In genomic region chr7:132287340-132287664, GRCm38 (mm10) we compare ENCODE assay signal across 10 mouse cellular contexts. TPM values are rescaled to one million over a fixed set of nuclear protein-coding genes. Genes with fewer than 3 reads are reported as not detected.
A peak's percentile ranks its signal among the peaks of the same experiment; 100 is the strongest.
DNase-seq lines count a peak whose midpoint lies in the region; ATAC-seq and TF ChIP-seq lines count a peak whose summit lies in the region.
"Had no signal": no experiment of that assay in that cellular context is flagged by ENCODE, and none has a peak within 500 bp of the region (broad histone marks: within the 10 kb centered on the region; RNA-seq: fewer than 3 reads in every experiment).

No protein-coding gene starts in this region.

- H3K9me3 ChIP-seq in kidney, embryonic 14.5 days (ENCODE audit: control insufficient read depth, low read length) = no peaks in the 10 kb centered on the region
- H3K9me3 ChIP-seq in hindbrain, postnatal 0 days (ENCODE audit: low read length) = no peaks in the 10 kb centered on the region
- H3K9me3 ChIP-seq in stomach, embryonic 15.5 days = no peaks in the 10 kb centered on the region

- H3K9ac ChIP-seq in kidney, embryonic 14.5 days (ENCODE audit: low read depth, low read length) = no peak overlapping the region
- H3K9ac ChIP-seq in hindbrain, postnatal 0 days (replicated peaks; ENCODE audit: low read length) = no peak overlapping the region
- no peak overlapping the region for H3K9ac ChIP-seq in stomach, embryonic 15.5 days

- WGBS in kidney, embryonic 14.5 days = 64% methylated on average over 3 of the region's 3 CpGs
- WGBS in hindbrain, postnatal 0 days = 55% methylated on average over 3 of the region's 3 CpGs
- WGBS in stomach, embryonic 15.5 days = 68% methylated on average over 3 of the region's 3 CpGs

- no peak for TF ChIP-seq POLR2A in testis, adult 2 months (IDR thresholded peaks at IDR 0.05; ENCODE audit: control insufficient read depth, low read depth, low read length)

- no peaks in the 10 kb centered on the region for H3K36me3 ChIP-seq in kidney, embryonic 14.5 days (ENCODE audit: control insufficient read depth, insufficient read depth, low read length)
- no peaks in the 10 kb centered on the region for H3K36me3 ChIP-seq in testis, adult 2 months (ENCODE audit: control insufficient read depth, insufficient read depth, low read length)
- no peaks in the 10 kb centered on the region for H3K36me3 ChIP-seq in hindbrain, postnatal 0 days (ENCODE audit: insufficient read depth, low read length)
- no peaks in the 10 kb centered on the region for H3K36me3 ChIP-seq in stomach, embryonic 15.5 days

- no peak overlapping the region for H3K4me3 ChIP-seq in kidney, embryonic 14.5 days (ENCODE audit: low read length)
- no peak overlapping the region for H3K4me3 ChIP-seq in testis, adult 2 months (ENCODE audit: control insufficient read depth, low read depth, low read length)
- H3K4me3 ChIP-seq in hindbrain, postnatal 0 days (ENCODE audit: low read length) = no peak overlapping the region
- no peak overlapping the region for H3K4me3 ChIP-seq in stomach, embryonic 15.5 days (replicated peaks)

- no peak; the same call in 1 of the 2 replicates for ATAC-seq in kidney, embryonic 14.5 days (ENCODE audit: low FRiP score, low TSS enrichment)
- no peak for ATAC-seq in hindbrain, postnatal 0 days
- no peak for ATAC-seq in stomach, embryonic 15.5 days (ENCODE audit: insufficient read depth, low FRiP score, low read depth)

- DNase-seq in kidney, postnatal 4 days = no peak
- DNase-seq in testis, postnatal 10 days (ENCODE audit: low spot score) = no peak
- DNase-seq in hindbrain, postnatal 0 days (ENCODE audit: low spot score) = no peak
- no peak for DNase-seq in layer of hippocampus, postnatal 36 days
- no peak for DNase-seq in right cerebral cortex, adult 2 months (ENCODE audit: low spot score in 2 of 2)
- DNase-seq: adrenal gland, adult 2 months; cerebellum, adult 9-11 months had no signal

- peak overlapping the region; percentile 69 for H3K27ac ChIP-seq in kidney, embryonic 14.5 days (ENCODE audit: low read depth, low read length)
- 0 out of 2 replicates have a peak overlapping the region, but pooled peaks have one; percentile 0 for H3K27ac ChIP-seq in testis, adult 2 months (ENCODE audit: control insufficient read depth, insufficient read depth, low read depth, low read length)
- peak overlapping the region; percentile 32; the same call in 1 of the 2 replicates for H3K27ac ChIP-seq in hindbrain, postnatal 0 days
- peak overlapping the region; percentile 89 for H3K27ac ChIP-seq in stomach, embryonic 15.5 days

- H3K4me1 ChIP-seq in kidney, embryonic 14.5 days (ENCODE audit: control insufficient read depth, insufficient read depth, low read length) = peaks cover 74% of the 10 kb centered on the region
- no peaks in the 10 kb centered on the region for H3K4me1 ChIP-seq in testis, adult 2 months (ENCODE audit: control insufficient read depth, insufficient read depth, low read length)
- H3K4me1 ChIP-seq in hindbrain, postnatal 0 days (ENCODE audit: insufficient read depth, low read length) = peaks cover 17% of the 10 kb centered on the region
- H3K4me1 ChIP-seq in stomach, embryonic 15.5 days = peaks cover 71% of the 10 kb centered on the region

- H3K27me3 ChIP-seq in kidney, embryonic 14.5 days (ENCODE audit: control insufficient read depth, insufficient read depth, low read length) = no peaks in the 10 kb centered on the region
- H3K27me3 ChIP-seq in testis, adult 2 months (ENCODE audit: control insufficient read depth, insufficient read depth, low read length) = no peaks in the 10 kb centered on the region
- H3K27me3 ChIP-seq in hindbrain, postnatal 0 days (ENCODE audit: insufficient read depth, low read length) = no peaks in the 10 kb centered on the region
- no peaks in the 10 kb centered on the region for H3K27me3 ChIP-seq in stomach, embryonic 15.5 days (replicated peaks)

- no peak for TF ChIP-seq CTCF in testis, adult 2 months (IDR thresholded peaks at IDR 0.05; ENCODE audit: control insufficient read depth, insufficient read depth, insufficient replicate concordance, low read depth, low read length)
- no peak for TF ChIP-seq CTCF in hindbrain, postnatal 0 days (IDR thresholded peaks at IDR 0.05; ENCODE audit: low read depth)

- H3K4me2 ChIP-seq in kidney, embryonic 14.5 days (replicated peaks; ENCODE audit: low read depth, low read length) = 0 out of 2 replicates have a peak overlapping the region, but pooled peaks have one; percentile 8
- no peak overlapping the region for H3K4me2 ChIP-seq in hindbrain, postnatal 0 days (ENCODE audit: low read depth, low read length)
- H3K4me2 ChIP-seq in stomach, embryonic 15.5 days = peak overlapping the region; percentile 29

RNA-seq across cellular contexts. Expression of gene Chst15, which starts 29.7 kb away (rescaled TPM):
- polyA plus RNA-seq in kidney, embryonic 14.5 days (2014; fragmentation: Nextera tagmentation; extraction: Ambion mirVana) = 10.0 and 18.8 TPM in 2 replicates
- 1.4 and 1.8 TPM in 2 replicates for polyA plus RNA-seq in testis, adult 2 months (2012; rRNA removed)
- total RNA-seq in hindbrain, postnatal 0 days (2014; rRNA removed) = 32.6 and 34.1 TPM in 2 replicates
- polyA plus RNA-seq in hindbrain, postnatal 0 days (2015; fragmentation: Nextera tagmentation; extraction: Ambion mirVana) = 16.2 and 16.7 TPM in 2 replicates
- 26.1 and 27.5 TPM in 2 replicates for polyA plus RNA-seq in stomach, embryonic 15.5 days (2015; fragmentation: Nextera tagmentation; extraction: Ambion mirVana)
- 10 to 100 TPM; 43.2 to 43.4 TPM for total RNA-seq in layer of hippocampus, postnatal 36 days (2021)

Comparison
In these comparisons a context has a peak if more than half of its experiments do, and no peak if none do; other contexts are left out.
1. H3K27ac ChIP-seq: peak in every context shown above with its lines; median percentile 89 in stomach, embryonic 15.5 days; 69 in kidney, embryonic 14.5 days; 32 in hindbrain, postnatal 0 days; 0 in testis, adult 2 months.